Mouse (Mus musculus): ENCODE measurements around the gene Foxd1.

DNA sequence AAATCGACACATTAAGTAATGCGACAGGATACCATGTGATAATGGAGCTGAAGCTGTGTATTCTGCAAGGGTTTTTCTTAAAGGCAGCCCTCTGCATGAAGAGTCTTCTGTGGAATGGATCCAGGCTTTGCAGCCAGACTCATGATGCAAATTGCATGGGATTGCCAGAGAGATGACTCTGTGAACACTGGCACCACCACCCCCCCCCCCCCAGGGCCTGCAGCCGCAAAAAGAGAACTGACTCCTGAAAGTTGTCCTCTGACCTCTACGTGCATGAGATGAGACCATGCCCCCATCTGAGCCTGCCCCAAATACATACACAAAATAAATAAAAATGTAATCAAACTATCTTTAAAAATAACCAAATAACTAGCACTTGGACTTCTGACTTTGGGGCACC is 4.6 kb upstream of the Foxd1 start:
- TF ChIP-seq CTCF (IDR thresholded peaks at IDR 0.05; ENCODE audit: insufficient read depth, low read depth, low read length) (no peak), POLR2A (IDR thresholded peaks at IDR 0.05; ENCODE audit: insufficient read depth, low read depth, low read length) (no peak)
